Mouse (Mus musculus): Measurements from ENCODE around the gene Mid1. TPM values are rescaled to one million over a fixed set of nuclear protein-coding genes. Genes with fewer than 3 reads are reported as not detected.

Mid1 gene
- polyA plus RNA-seq (2015; fragmentation: Nextera tagmentation; extraction: Ambion mirVana), result 11.7 and 14.5 TPM in 2 replicates

DNA sequence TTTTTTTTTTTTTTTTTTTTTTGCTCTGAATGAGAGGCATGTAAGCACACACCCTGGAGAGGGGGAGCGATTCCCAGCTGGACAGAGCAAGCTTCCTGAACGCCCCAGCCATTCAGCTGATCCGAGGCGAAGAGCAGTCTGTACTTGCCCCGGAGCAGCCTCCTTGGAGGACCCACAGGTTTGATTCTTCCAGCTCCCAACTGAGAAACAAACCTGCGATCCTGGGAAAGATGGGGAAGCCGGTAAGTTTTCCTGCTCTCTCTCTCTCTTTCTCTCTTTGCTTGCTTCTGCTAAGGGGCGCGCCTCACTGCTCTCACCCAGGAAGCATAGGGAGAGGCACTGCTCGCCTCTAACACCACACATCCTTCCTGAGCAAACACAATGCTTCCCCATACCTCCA lies at the start of gene Mid1:
TSS of gene Mid1 (plus strand) at position 69 of the 400 bp plus-strand sequence.
- Histone ChIP-seq H3K36me3 (ENCODE audit: poor library complexity, severe bottlenecking) (no peaks in the 10 kb centered on the region), H3K4me3 (peak within 1 kb of the TSS; percentile 22), H3K27me3 (peaks cover 8% of the 10 kb centered on the region; the same call in 1 of the 2 replicates), H3K4me2 (peak within 1 kb of the TSS; percentile 52), H3K9me3 (replicated peaks) (no peaks in the 10 kb centered on the region), H3K9ac (no peak within 1 kb of the TSS), H3K27ac (no peak within 1 kb of the TSS), H3K4me1 (no peaks in the 10 kb centered on the region)
- ATAC-seq, result no peak
- WGBS, result 19% methylated on average over 10 of the region's 10 CpGs

DNA sequence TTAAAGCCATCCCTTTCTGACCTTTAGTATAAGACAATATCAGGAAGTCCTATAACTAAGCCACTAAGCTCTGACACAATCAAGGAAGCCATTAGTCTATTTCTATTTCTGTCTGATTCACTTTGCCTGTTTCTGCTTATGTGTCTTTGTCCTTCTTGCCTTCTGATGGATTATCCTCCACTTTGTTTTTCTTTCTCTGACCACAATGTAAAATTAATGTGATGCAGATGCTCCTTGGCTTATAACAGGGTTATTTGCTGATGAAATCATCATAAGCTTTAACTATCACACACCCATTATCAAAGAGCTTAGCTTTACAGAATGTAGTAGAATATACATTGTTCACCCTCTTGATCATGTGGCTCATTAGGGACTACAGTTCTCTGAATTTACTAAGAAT lies 11.9 kb upstream of the Mid1 start:
- Histone ChIP-seq H3K9me3 (replicated peaks) (no peaks in the 10 kb centered on the region), H3K9ac (no peak overlapping the region), H3K27me3 (0 out of 2 replicates have a peak, but pooled peaks cover 5% of the 10 kb centered on the region), H3K36me3 (ENCODE audit: poor library complexity, severe bottlenecking) (no peaks in the 10 kb centered on the region), H3K4me2 (no peak overlapping the region), H3K4me1 (no peaks in the 10 kb centered on the region), H3K27ac (no peak overlapping the region), H3K4me3 (no peak overlapping the region)
- ATAC-seq, result no peak

DNA sequence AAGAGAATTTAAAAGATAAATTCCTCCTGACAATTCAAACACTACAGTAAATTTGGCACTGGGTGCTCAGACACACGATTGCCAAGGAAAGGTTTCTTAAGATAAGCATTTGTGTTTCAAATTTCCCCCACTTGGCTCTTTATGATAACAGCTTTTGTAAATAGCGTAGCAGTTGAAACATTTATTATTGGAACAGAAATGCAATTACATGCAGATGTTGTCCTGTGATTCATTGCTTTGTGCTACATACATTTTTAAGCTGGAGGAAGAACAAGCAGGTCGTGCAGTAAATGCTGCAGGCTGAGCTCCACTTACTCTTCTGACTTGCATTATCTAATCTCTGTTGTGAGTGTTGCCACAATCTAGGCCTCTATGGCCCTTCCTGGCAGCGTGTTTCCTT lies 8.7 kb upstream of the Mid1 start:
- H3K27ac ChIP-seq, result no peak overlapping the region
- H3K36me3 ChIP-seq (ENCODE audit: poor library complexity, severe bottlenecking), result no peaks in the 10 kb centered on the region
- H3K9ac ChIP-seq, result no peak overlapping the region
- 75% methylated on average over 4 of the region's 4 CpGs for WGBS
- peaks cover 6% of the 10 kb centered on the region; the same call in 1 of the 2 replicates for H3K27me3 ChIP-seq
- no peak for ATAC-seq
- no peak overlapping the region for H3K4me3 ChIP-seq
- H3K4me2 ChIP-seq, result no peak overlapping the region
- H3K4me1 ChIP-seq, result no peaks in the 10 kb centered on the region
- no peaks in the 10 kb centered on the region for H3K9me3 ChIP-seq (replicated peaks)

DNA sequence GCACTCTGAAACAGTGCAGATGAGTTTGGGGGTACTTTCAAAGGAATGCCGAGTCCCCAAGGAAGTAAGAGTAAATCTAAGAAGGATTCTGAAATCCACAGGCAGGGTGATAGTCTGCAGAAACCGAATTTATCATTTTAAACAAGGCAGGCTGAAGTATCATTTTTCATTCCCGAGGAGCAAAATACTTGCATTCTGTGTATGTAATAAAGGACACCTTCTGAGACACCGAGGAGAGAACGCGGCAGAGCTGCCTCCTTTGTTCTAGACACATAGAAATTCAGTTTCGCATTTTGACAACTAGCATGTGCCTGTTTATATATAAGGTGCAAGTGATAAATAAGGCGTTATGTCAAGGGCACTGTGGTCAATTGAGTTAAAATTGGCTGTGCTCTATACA lies 732 bp downstream of the Mid1 start:
- WGBS, result 37% methylated on average over 8 of the region's 8 CpGs
- no peaks in the 10 kb centered on the region for H3K4me1 ChIP-seq
- H3K36me3 ChIP-seq (ENCODE audit: poor library complexity, severe bottlenecking), result no peaks in the 10 kb centered on the region
- H3K9me3 ChIP-seq (replicated peaks), result no peaks in the 10 kb centered on the region
- no peak for ATAC-seq
- no peak overlapping the region for H3K4me3 ChIP-seq
- H3K27ac ChIP-seq, result no peak overlapping the region
- peak overlapping the region; percentile 52 for H3K4me2 ChIP-seq
- no peak overlapping the region for H3K9ac ChIP-seq
- peaks cover 8% of the 10 kb centered on the region; the same call in 1 of the 2 replicates for H3K27me3 ChIP-seq

DNA sequence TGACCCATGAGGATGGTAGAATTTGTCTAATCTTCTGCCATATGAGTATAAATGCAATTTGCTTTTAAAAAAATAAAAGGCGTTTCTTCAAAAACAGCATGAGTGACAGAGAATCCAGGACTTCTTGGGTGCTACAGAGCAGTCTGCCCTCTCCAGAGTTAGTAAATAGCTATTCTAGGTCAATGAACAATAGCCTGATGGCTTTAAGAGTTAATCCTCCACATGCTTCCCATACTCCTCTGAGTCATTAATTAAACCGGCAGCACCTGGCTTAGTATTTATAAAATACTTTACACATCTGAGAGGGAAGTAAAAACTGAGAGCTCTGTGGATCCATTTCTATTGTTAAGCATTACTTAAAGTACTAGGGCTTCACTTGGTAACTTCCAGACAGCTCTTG lies 6.2 kb downstream of the Mid1 start:
- Histone ChIP-seq H3K9ac (no peak overlapping the region), H3K36me3 (ENCODE audit: poor library complexity, severe bottlenecking) (no peaks in the 10 kb centered on the region), H3K9me3 (replicated peaks) (no peaks in the 10 kb centered on the region), H3K4me3 (no peak overlapping the region), H3K27ac (no peak overlapping the region), H3K4me2 (no peak overlapping the region), H3K27me3 (peaks cover 23% of the 10 kb centered on the region; the same call in 1 of the 2 replicates), H3K4me1 (no peaks in the 10 kb centered on the region)
- no peak for ATAC-seq
- WGBS, result 28% methylated on average over 2 of the region's 2 CpGs

DNA sequence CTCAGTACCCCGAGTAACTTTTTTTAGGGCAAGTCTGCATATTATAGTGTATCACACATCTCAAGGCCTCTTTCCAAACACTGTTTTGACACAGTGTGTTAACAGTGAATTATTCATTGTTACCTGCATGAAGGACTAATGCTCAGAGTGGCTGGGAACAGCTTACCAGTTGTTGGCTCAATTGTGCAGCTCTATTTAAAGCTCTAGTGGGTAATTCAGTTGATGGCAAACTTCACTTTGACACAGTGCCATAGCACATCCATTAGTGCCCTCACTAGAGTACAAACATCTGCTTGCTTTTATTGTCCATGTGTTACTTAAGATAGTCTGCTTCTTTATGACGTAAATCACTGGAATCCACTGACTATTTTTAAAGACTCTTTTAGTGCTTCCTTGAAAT lies 6.7 kb downstream of the Mid1 start:
- no peak overlapping the region for H3K9ac ChIP-seq
- no peaks in the 10 kb centered on the region for H3K4me1 ChIP-seq
- no peak overlapping the region for H3K27ac ChIP-seq
- H3K4me2 ChIP-seq, result no peak overlapping the region
- peaks cover 25% of the 10 kb centered on the region; the same call in 1 of the 2 replicates for H3K27me3 ChIP-seq
- H3K9me3 ChIP-seq (replicated peaks), result no peaks in the 10 kb centered on the region
- ATAC-seq, result no peak
- H3K4me3 ChIP-seq, result no peak overlapping the region
- WGBS, result 54% methylated on average over 2 of the region's 2 CpGs
- no peaks in the 10 kb centered on the region for H3K36me3 ChIP-seq (ENCODE audit: poor library complexity, severe bottlenecking)

DNA sequence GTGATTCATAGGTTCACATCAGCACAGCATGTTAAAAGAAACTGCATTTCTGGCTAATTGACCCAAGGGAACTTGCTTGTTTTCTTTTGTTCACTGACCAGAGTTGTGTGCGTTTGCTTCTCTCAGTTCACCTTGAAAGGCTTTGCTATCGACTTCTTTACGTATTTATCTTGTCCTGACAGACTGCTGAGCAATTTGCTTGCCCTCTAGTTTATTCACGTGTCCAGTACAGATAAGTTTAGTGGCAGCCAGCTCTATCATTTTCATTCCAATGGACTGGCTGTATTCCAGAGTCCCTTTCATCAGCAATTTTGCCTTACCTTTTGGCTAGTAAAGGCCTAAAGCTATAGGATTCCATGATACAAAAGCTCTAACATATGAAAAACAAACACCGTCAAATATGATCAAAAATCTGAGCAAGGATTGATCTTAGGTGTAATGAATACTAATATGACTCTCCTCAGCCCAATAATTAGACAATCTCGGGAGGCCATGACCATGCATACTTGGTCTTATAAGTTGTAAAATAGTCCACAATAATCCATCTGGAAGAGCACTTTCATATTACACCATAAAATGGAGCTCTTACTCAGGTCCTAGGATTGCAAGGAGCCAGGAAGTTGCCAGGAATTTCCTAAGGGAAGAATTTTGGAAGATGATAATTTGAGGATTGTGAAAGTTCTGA lies 7.4 kb downstream of the Mid1 start:
- no peak for ATAC-seq
- no peak overlapping the region for H3K4me2 ChIP-seq
- peaks cover 24% of the 10 kb centered on the region; the same call in 1 of the 2 replicates for H3K27me3 ChIP-seq
- no peak overlapping the region for H3K4me3 ChIP-seq
- H3K9ac ChIP-seq, result no peak overlapping the region
- no peaks in the 10 kb centered on the region for H3K9me3 ChIP-seq (replicated peaks)
- no peaks in the 10 kb centered on the region for H3K4me1 ChIP-seq
- WGBS, result 68% methylated on average over 6 of the region's 6 CpGs
- no peak overlapping the region for H3K27ac ChIP-seq
- H3K36me3 ChIP-seq (ENCODE audit: poor library complexity, severe bottlenecking), result no peaks in the 10 kb centered on the region

DNA sequence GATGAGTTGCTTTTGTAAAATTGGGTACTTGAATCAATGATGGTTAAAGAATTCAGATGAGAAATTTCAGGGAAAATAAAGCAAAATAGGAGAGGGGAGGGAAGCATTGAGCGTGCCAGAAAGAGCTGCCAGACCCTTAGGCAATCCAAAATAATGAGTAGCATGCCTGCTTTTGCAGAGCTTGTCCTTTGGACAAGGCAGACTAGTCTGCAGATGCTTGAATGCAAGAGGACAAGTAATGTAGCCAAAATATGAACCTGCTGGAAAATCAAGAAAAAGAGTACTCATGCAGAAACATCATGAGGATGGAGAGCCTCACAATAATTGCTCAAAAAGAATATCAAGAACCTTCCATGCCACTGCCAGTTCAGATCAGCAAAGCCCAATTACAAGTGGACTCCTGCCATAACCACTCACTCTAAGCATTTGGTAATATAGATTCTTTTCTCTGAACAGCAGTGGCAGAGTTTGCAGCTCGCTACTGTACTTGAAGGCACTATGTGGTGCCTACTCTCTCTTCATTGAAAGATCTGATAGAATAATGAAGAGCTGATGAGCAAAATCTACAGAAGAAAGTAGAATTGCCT lies 19.1 kb downstream of the Mid1 start:
- Histone ChIP-seq H3K27me3 (peaks cover 30% of the 10 kb centered on the region; the same call in 1 of the 2 replicates), H3K4me1 (no peaks in the 10 kb centered on the region), H3K9me3 (replicated peaks) (no peaks in the 10 kb centered on the region), H3K27ac (no peak overlapping the region), H3K4me3 (no peak overlapping the region), H3K36me3 (ENCODE audit: poor library complexity, severe bottlenecking) (no peaks in the 10 kb centered on the region), H3K9ac (no peak overlapping the region), H3K4me2 (no peak overlapping the region)
- 59% methylated on average over 2 of the region's 2 CpGs for WGBS
- peak; percentile 77; the same call in 1 of the 2 replicates for ATAC-seq

DNA sequence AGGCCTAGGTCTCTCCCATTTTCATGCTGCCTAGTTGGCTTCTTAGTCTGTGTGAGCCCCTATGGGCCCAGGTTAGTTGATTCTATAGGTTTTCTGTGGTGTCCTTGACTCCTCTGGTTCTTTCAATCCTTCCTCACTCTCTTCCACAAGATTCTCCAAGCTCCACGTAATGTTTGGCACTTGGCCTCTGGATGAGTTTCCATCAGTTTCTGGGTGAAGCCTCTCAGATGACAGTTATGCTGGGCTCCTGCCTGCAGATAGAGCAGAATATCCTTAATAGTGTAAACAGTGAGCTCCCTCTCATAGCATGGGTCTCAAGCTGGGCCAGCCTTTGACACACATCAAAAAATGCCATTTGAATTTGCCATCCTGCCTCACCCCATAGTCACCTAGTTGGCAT lies 38.5 kb downstream of the Mid1 start:
- WGBS, result 100% methylated on average over 1 of the region's 1 CpGs
- no peak for ATAC-seq
- Histone ChIP-seq H3K27me3 (peaks cover 12% of the 10 kb centered on the region; the same call in 1 of the 2 replicates), H3K9me3 (replicated peaks) (no peaks in the 10 kb centered on the region), H3K4me3 (no peak overlapping the region), H3K27ac (no peak overlapping the region), H3K4me2 (no peak overlapping the region), H3K4me1 (no peaks in the 10 kb centered on the region), H3K36me3 (ENCODE audit: poor library complexity, severe bottlenecking) (no peaks in the 10 kb centered on the region), H3K9ac (no peak overlapping the region)

DNA sequence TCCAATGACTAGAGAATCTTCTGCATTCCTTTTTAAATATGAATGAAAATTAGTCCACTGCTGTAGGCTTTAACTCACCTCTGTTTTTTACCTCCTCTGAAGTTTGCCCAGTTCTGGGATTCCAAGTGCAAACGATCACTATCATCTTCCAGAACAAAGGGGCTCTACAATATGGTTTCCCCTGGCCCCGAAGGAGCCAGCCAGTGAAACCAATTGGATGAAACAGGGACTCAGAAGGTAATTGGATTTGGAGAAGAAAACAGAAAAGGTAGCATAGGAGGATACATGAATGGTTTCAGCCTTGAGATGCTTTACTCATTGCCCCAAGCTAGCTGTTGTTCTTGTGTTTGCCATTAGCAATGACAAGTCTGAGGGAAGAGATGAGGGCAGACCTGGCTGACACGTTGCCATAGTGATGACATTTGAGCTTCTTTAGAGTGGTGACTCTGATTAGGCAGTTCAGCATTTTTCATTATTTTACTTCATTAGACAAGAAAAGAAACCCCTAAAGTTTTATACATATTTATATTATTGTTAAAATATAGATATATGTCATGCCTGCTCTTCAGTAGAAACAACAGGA lies 50.5 kb downstream of the Mid1 start:
- Histone ChIP-seq H3K4me2 (no peak overlapping the region), H3K27me3 (peaks cover 11% of the 10 kb centered on the region; the same call in 1 of the 2 replicates), H3K4me3 (no peak overlapping the region), H3K9me3 (replicated peaks) (no peaks in the 10 kb centered on the region), H3K36me3 (ENCODE audit: poor library complexity, severe bottlenecking) (no peaks in the 10 kb centered on the region), H3K9ac (no peak overlapping the region), H3K4me1 (no peaks in the 10 kb centered on the region), H3K27ac (no peak overlapping the region)
- no peak for ATAC-seq
- 32% methylated on average over 3 of the region's 3 CpGs for WGBS

DNA sequence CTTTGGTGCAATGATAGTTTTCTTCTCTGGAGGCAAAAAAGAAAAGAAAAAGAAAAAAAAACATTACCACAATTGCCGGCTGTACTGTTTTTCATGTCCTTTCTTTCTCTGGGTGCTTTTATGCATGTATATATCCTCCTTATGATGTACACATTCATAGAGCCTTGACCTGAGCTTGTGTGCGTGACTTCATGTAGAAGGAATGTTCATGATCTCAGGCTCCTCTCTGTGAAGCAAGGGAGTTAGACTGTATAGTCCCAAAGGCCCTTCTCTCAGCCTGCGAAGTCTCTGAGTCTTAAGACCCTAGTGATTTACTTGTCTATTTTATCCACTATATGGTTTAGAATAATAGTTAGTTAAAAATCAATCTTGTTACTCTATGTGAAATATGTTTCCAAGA lies 73.0 kb downstream of the Mid1 start:
- H3K9me3 ChIP-seq (replicated peaks), result no peaks in the 10 kb centered on the region
- no peak for ATAC-seq
- no peak overlapping the region for H3K27ac ChIP-seq
- no peaks in the 10 kb centered on the region for H3K4me1 ChIP-seq
- no peak overlapping the region for H3K4me3 ChIP-seq
- H3K9ac ChIP-seq, result no peak overlapping the region
- no peak overlapping the region for H3K4me2 ChIP-seq
- peaks cover 4% of the 10 kb centered on the region; the same call in 1 of the 2 replicates for H3K27me3 ChIP-seq
- WGBS, result 74% methylated on average over 3 of the region's 3 CpGs
- no peaks in the 10 kb centered on the region for H3K36me3 ChIP-seq (ENCODE audit: poor library complexity, severe bottlenecking)

DNA sequence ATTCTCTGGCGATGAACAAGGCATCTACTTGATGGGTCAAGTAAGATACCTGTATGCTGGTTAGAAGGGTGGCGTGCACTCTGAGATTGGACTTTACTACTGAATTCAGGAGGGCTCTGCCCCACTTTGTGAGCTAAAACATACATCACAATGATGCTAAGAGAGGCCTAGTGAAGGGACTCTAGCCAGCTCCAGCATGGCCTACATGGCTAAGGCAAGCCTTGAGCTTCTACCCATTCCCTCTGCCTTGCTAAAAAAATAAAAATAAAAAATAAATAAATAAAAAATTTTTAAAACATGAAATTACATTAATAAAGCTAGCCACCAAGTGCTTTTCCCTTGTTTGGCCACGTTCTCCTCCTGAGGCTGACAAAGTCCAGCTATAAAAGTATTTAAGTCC lies 94.5 kb downstream of the Mid1 start, which contains the start of gene 4933400A11Rik:
TSS of gene 4933400A11Rik (minus strand) at position 101 of the 400 bp plus-strand sequence.
- Histone ChIP-seq H3K27me3 (peaks cover 6% of the 10 kb centered on the region; the same call in 1 of the 2 replicates), H3K9me3 (replicated peaks) (no peaks in the 10 kb centered on the region), H3K4me2 (no peak within 1 kb of the TSS), H3K27ac (no peak within 1 kb of the TSS), H3K4me1 (no peaks in the 10 kb centered on the region), H3K9ac (no peak within 1 kb of the TSS), H3K36me3 (ENCODE audit: poor library complexity, severe bottlenecking) (no peaks in the 10 kb centered on the region), H3K4me3 (no peak within 1 kb of the TSS)
- ATAC-seq, result no peak
- 86% methylated on average over 3 of the region's 3 CpGs for WGBS
